Mouse (Mus musculus) MEL (cell line): Measurements from ENCODE around the gene Scn3b. TPM values are rescaled to one million over a fixed set of nuclear protein-coding genes. Genes with fewer than 3 reads are reported as not detected.

Experiments
- DNase-seq: peaks from one replicate; pipeline ENCODE4 v3.0.0; 2011; ENCODE audit warnings: low read depth, low spot score
- H3K27ac ChIP-seq: 2 replicates; pipeline ENCODE4 v1.5.1; 2012; ENCODE audit warnings: low read depth, mild to moderate bottlenecking, control low read depth, low read length, moderate library complexity; ENCODE audit not compliant: control insufficient read depth
- H3K27me3 ChIP-seq, 2 experiments: fragments of 150-350 bp in 1 of 2; sonication (generic) in 1 of 2; 2 replicates each; pipeline ENCODE4 v1.6.1; 2012; ENCODE audit warnings: low read length in 2 of 2, mild to moderate bottlenecking in 2 of 2, improper control_type of control experiment in 1 of 2, moderate library complexity in 1 of 2; ENCODE audit not compliant: insufficient read depth in 2 of 2, control insufficient read depth in 1 of 2
- H3K36me3 ChIP-seq, 2 experiments: 2 replicates each; pipeline ENCODE4 v1.6.1; 2012 to 2014; ENCODE audit warnings: low read length in 2 of 2, improper control_type of control experiment in 1 of 2, inconsistent platforms in 1 of 2, mild to moderate bottlenecking in 1 of 2; ENCODE audit not compliant: insufficient read depth in 2 of 2, control insufficient read depth in 1 of 2
- H3K4me1 ChIP-seq, 2 experiments: fragments of 150-350 bp in 1 of 2; sonication (generic) in 1 of 2; 2 replicates each; pipeline ENCODE4 v1.6.1; 2012; ENCODE audit warnings: low read length in 2 of 2, improper control_type of control experiment in 1 of 2, mild to moderate bottlenecking in 1 of 2; ENCODE audit not compliant: insufficient read depth in 2 of 2, control insufficient read depth in 1 of 2
- H3K4me3 ChIP-seq, 2 experiments: fragments of 150-350 bp in 1 of 2; sonication (generic) in 1 of 2; 2 replicates each; pipeline ENCODE4 v1.5.1; 2012; ENCODE audit warnings: low read depth in 2 of 2, low read length in 2 of 2, mild to moderate bottlenecking in 2 of 2, moderate library complexity in 2 of 2, control low read depth in 1 of 2, improper control_type of control experiment in 1 of 2; ENCODE audit not compliant: control insufficient read depth in 1 of 2, insufficient read depth in 1 of 2
- H3K79me2 ChIP-seq: 2 replicates; pipeline ENCODE4 v1.6.1; 2012; ENCODE audit warnings: mild to moderate bottlenecking, low read length, moderate library complexity; ENCODE audit not compliant: control insufficient read depth, poor library complexity, insufficient read depth
- H3K9ac ChIP-seq: 2 replicates; pipeline ENCODE4 v1.6.1; 2012; ENCODE audit warnings: low read depth, mild to moderate bottlenecking, control low read depth, low read length, moderate library complexity; ENCODE audit not compliant: control insufficient read depth, poor library complexity, severe bottlenecking
- H3K9me3 ChIP-seq: fragments of 150-350 bp; sonication (generic); replicated peaks from 2 replicates; pipeline ENCODE4 v1.6.1; 2012; ENCODE audit warnings: mild to moderate bottlenecking, low read length, improper control_type of control experiment, moderate library complexity; ENCODE audit not compliant: insufficient read depth
- CHD1 ChIP-seq: IDR thresholded peaks from 2 replicates; pipeline ENCODE4 v1.6.1; 2012; ENCODE audit warnings: low read depth, mild to moderate bottlenecking, inconsistent platforms, low read length, improper control_type of control experiment
- GABPA ChIP-seq: IDR thresholded peaks from 2 replicates; pipeline ENCODE4 v1.6.1; 2012; ENCODE audit warnings: low read depth, mild to moderate bottlenecking, inconsistent platforms, low read length, improper control_type of control experiment, moderate library complexity
- GATA1 ChIP-seq: IDR thresholded peaks from 2 replicates; pipeline ENCODE4 v1.6.1; 2011; ENCODE audit warnings: low read depth, low read length, improper control_type of control experiment
- JUND ChIP-seq: IDR thresholded peaks from 2 replicates; pipeline ENCODE4 v1.6.1; 2011; ENCODE audit warnings: low read depth, mild to moderate bottlenecking, improper control_type of control experiment, low read length
- MAFK ChIP-seq: IDR thresholded peaks from 2 replicates; pipeline ENCODE4 v1.6.1; 2011; ENCODE audit warnings: low read depth, mild to moderate bottlenecking, low read length, improper control_type of control experiment, borderline replicate concordance
- MAX ChIP-seq: IDR thresholded peaks from 2 replicates; pipeline ENCODE4 v1.6.1; 2011; ENCODE audit warnings: low read length, improper control_type of control experiment
- MAZ ChIP-seq: IDR thresholded peaks from 2 replicates; pipeline ENCODE4 v1.6.1; 2012; ENCODE audit warnings: low read depth, mild to moderate bottlenecking, inconsistent platforms, low read length, improper control_type of control experiment
- MEF2A ChIP-seq: IDR thresholded peaks from 2 replicates; pipeline ENCODE4 v1.6.1; 2014; ENCODE audit warnings: low read depth, mild to moderate bottlenecking, inconsistent platforms, low read length, improper control_type of control experiment; ENCODE audit not compliant: poor library complexity, insufficient replicate concordance, severe bottlenecking; ENCODE audit errors: extremely low read depth
- MXI1 ChIP-seq: IDR thresholded peaks from 2 replicates; pipeline ENCODE4 v1.6.1; 2011; ENCODE audit warnings: mild to moderate bottlenecking, low read depth, low read length, improper control_type of control experiment
- MYB ChIP-seq: IDR thresholded peaks from 2 replicates; pipeline ENCODE4 v1.6.1; 2011; ENCODE audit warnings: mild to moderate bottlenecking, low read depth, low read length, improper control_type of control experiment
- MYC ChIP-seq: IDR thresholded peaks from 2 replicates; pipeline ENCODE4 v1.6.1; 2011; ENCODE audit warnings: low read depth, mild to moderate bottlenecking, low read length, improper control_type of control experiment, moderate library complexity
- NRF1 ChIP-seq: IDR thresholded peaks from 2 replicates; pipeline ENCODE4 v1.6.1; 2014; ENCODE audit warnings: low read depth, mild to moderate bottlenecking, inconsistent platforms, low read length, improper control_type of control experiment, moderate library complexity; ENCODE audit not compliant: poor library complexity, insufficient read depth, severe bottlenecking
- POLR2AphosphoS5 ChIP-seq: IDR thresholded peaks from 2 replicates; pipeline ENCODE4 v1.6.1; 2012; ENCODE audit warnings: low read depth, borderline replicate concordance, mild to moderate bottlenecking, inconsistent platforms, low read length, moderate library complexity, mixed read lengths
- RCOR1 ChIP-seq: IDR thresholded peaks from 2 replicates; pipeline ENCODE4 v1.6.1; 2012; ENCODE audit warnings: low read depth, mild to moderate bottlenecking, inconsistent platforms, low read length, improper control_type of control experiment
- SIN3A ChIP-seq: IDR thresholded peaks from 2 replicates; pipeline ENCODE4 v1.6.1; 2012; ENCODE audit warnings: low read length, improper control_type of control experiment, inconsistent platforms
- TBP ChIP-seq: IDR thresholded peaks from 2 replicates; pipeline ENCODE4 v1.8.0; 2011; ENCODE audit warnings: low read depth, low read length, improper control_type of control experiment
- TCF12 ChIP-seq: IDR thresholded peaks from 2 replicates; pipeline ENCODE4 v1.6.1; 2014; ENCODE audit warnings: low read depth, mild to moderate bottlenecking, inconsistent platforms, low read length, improper control_type of control experiment, moderate library complexity
- UBTF ChIP-seq: IDR thresholded peaks from 2 replicates; pipeline ENCODE4 v1.6.1; 2012; ENCODE audit warnings: low read depth, mild to moderate bottlenecking, inconsistent platforms, low read length, improper control_type of control experiment, moderate library complexity, borderline replicate concordance; ENCODE audit not compliant: insufficient read depth
- USF1 ChIP-seq: IDR thresholded peaks from 2 replicates; pipeline ENCODE4 v1.6.1; 2014; ENCODE audit warnings: low read depth, mild to moderate bottlenecking, inconsistent platforms, low read length, improper control_type of control experiment, moderate library complexity
- ZC3H11A ChIP-seq: IDR thresholded peaks from 2 replicates; pipeline ENCODE4 v1.6.1; 2012; ENCODE audit warnings: low read depth, mild to moderate bottlenecking, inconsistent platforms, low read length, improper control_type of control experiment
- ZMIZ1 ChIP-seq: IDR thresholded peaks from 2 replicates; pipeline ENCODE4 v1.6.1; 2012; ENCODE audit warnings: low read depth, mild to moderate bottlenecking, inconsistent platforms, low read length, improper control_type of control experiment, moderate library complexity
- ZNF384 ChIP-seq: IDR thresholded peaks from 2 replicates; pipeline ENCODE4 v1.6.1; 2012; ENCODE audit warnings: low read depth, mild to moderate bottlenecking, inconsistent platforms, low read length, improper control_type of control experiment
- polyA plus RNA-seq, 2 experiments: library from polyadenylated mRNA; stranded (reverse) in 1 of 2; unstranded in 1 of 2; fragments of >175 nt in 1 of 2; fragments of >200 nt in 1 of 2; gene quantifications; 2 replicates each; pipeline versions ENCODE4 v1.2.1 to v1.2.4; 2012; ENCODE audit warnings: low replicate concordance in 2 of 2, low read depth in 1 of 2; ENCODE audit not compliant: insufficient read length in 2 of 2, insufficient read depth in 1 of 2, missing spikeins in 1 of 2
- total RNA-seq: library from RNA; depleted of rRNA; stranded (reverse); fragments of 300-350 nt; gene quantifications from 2 replicates; pipeline ENCODE4 v1.2.3, GENCODE M21; 2012

Scn3b gene
- total and polyA plus RNA-seq, 3 experiments = not detected

DNA sequence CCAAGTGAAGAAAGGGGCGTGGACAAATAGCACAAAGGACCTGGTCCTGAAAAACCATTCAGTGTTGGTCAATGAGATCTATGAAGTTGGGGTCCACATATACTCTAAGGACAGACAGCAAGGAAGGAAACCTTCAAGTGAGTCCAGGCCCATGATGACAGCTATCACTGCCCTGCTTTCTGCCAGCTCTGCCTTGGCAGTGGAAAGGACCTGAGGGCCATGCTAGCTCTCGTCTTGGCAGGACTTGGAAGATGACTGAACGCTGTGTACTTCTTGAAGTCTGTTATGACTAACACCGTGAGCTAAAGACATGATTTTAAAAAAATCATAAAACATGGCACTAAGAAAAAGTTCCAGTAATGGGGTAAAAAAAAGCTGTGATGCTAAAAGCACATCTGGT, 48.7 kb downstream of the Scn3b start:
- Histone ChIP-seq H3K4me1 (no peaks in the 10 kb centered on the region), H3K27me3 (no peaks in the 10 kb centered on the region), H3K79me2 (no peaks in the 10 kb centered on the region), H3K9me3 (no peaks in the 10 kb centered on the region), H3K27ac (no peak overlapping the region), H3K9ac (no peak overlapping the region), H3K4me3 (no peak overlapping the region), H3K36me3 (no peaks in the 10 kb centered on the region)
- TF ChIP-seq GABPA (no peak), TCF12 (no peak), CHD1 (no peak), ZNF384 (no peak), ZMIZ1 (no peak), MAFK (no peak), USF1 (no peak), RCOR1 (no peak), GATA1 (no peak), SIN3A (no peak), NRF1 (no peak), JUND (no peak), POLR2AphosphoS5 (no peak), ZC3H11A (no peak), MEF2A (no peak), UBTF (no peak), MAZ (no peak), MYB (no peak)
- DNase-seq = no peak

- Histone ChIP-seq H3K27ac (no peak overlapping the region), H3K27me3 (no peaks in the 10 kb centered on the region), H3K4me3 (no peak overlapping the region), H3K79me2 (no peaks in the 10 kb centered on the region), H3K9ac (no peak overlapping the region)
- no peak for DNase-seq
- TF ChIP-seq MAFK = no peak
- no peak for TF ChIP-seq TBP
- TF ChIP-seq ZC3H11A = no peak
- no peak for TF ChIP-seq MAZ
- TF ChIP-seq MYC = no peak
- TF ChIP-seq MXI1 = no peak
- no peak for TF ChIP-seq USF1
- TF ChIP-seq MAX = no peak
- no peak for TF ChIP-seq TCF12
- TF ChIP-seq NRF1 = no peak
- TF ChIP-seq, all 39 proteins: peak for 0
- Histone ChIP-seq H3K4me1 (no peaks in the 10 kb centered on the region), H3K36me3 (no peaks in the 10 kb centered on the region), H3K9me3 (no peaks in the 10 kb centered on the region)
Measured at GRCm38 (mm10) chr9:40318771-40319170, 49.8 kb downstream of the Scn3b start.
